Mouse (Mus musculus): ENCODE results near the gene Clstn3.

The Clstn3 gene

GRCm38 (mm10) chr6:124465729-124466128 lies 1.1 kb upstream of the Clstn3 start:
- in situ Hi-C loops (cut with MboI; ENCODE audit: low pct_unique_long_range_greater_than_20kb in 1 of 2, low sequenced_read_pairs in 2 of 2, unreplicated experiment in 1 of 2) = no loop called here

GRCm38 (mm10) chr6:124465299-124465698 lies 705 bp upstream of the Clstn3 start:
- in situ Hi-C loops (cut with MboI; ENCODE audit: low pct_unique_long_range_greater_than_20kb in 1 of 2, low sequenced_read_pairs in 2 of 2, unreplicated experiment in 1 of 2) = no loop called here

GRCm38 (mm10) chr6:124463881-124464291 lies 708 bp downstream of the Clstn3 start:
- in situ Hi-C loops (cut with MboI; ENCODE audit: low pct_unique_long_range_greater_than_20kb in 1 of 2, low sequenced_read_pairs in 2 of 2, unreplicated experiment in 1 of 2) = no loop called here

- in situ Hi-C loops (cut with MboI; ENCODE audit: low pct_unique_long_range_greater_than_20kb in 1 of 2, low sequenced_read_pairs in 2 of 2, unreplicated experiment in 1 of 2) = no loop called here
Measured at GRCm38 (mm10) chr6:124459388-124459787, 5.2 kb downstream of the Clstn3 start.

- in situ Hi-C loops (cut with MboI; ENCODE audit: low pct_unique_long_range_greater_than_20kb in 1 of 2, low sequenced_read_pairs in 2 of 2, unreplicated experiment in 1 of 2) = no loop called here
Measured at GRCm38 (mm10) chr6:124458505-124458904, 6.1 kb downstream of the Clstn3 start.

- in situ Hi-C loops (cut with MboI; ENCODE audit: low pct_unique_long_range_greater_than_20kb in 1 of 2, low sequenced_read_pairs in 2 of 2, unreplicated experiment in 1 of 2) = no loop called here
Measured at GRCm38 (mm10) chr6:124457827-124458226, 6.8 kb downstream of the Clstn3 start.

- in situ Hi-C loops (cut with MboI; ENCODE audit: low pct_unique_long_range_greater_than_20kb in 1 of 2, low sequenced_read_pairs in 2 of 2, unreplicated experiment in 1 of 2) = no loop called here
Measured at GRCm38 (mm10) chr6:124456243-124456642, 8.4 kb downstream of the Clstn3 start.

- in situ Hi-C loops (cut with MboI; ENCODE audit: low pct_unique_long_range_greater_than_20kb in 1 of 2, low sequenced_read_pairs in 2 of 2, unreplicated experiment in 1 of 2) = no loop called here
Measured at GRCm38 (mm10) chr6:124453756-124454155, 10.8 kb downstream of the Clstn3 start.

- in situ Hi-C loops (cut with MboI; ENCODE audit: low pct_unique_long_range_greater_than_20kb in 1 of 2, low sequenced_read_pairs in 2 of 2, unreplicated experiment in 1 of 2) = no loop called here
Measured at GRCm38 (mm10) chr6:124451995-124452394, 12.6 kb downstream of the Clstn3 start.

GRCm38 (mm10) chr6:124449668-124450383 lies 14.8 kb downstream of the Clstn3 start:
- in situ Hi-C loops (cut with MboI; ENCODE audit: low pct_unique_long_range_greater_than_20kb in 1 of 2, low sequenced_read_pairs in 2 of 2, unreplicated experiment in 1 of 2) = no loop called here

- in situ Hi-C loops (cut with MboI; ENCODE audit: low pct_unique_long_range_greater_than_20kb in 1 of 2, low sequenced_read_pairs in 2 of 2, unreplicated experiment in 1 of 2) = no loop called here
Measured at GRCm38 (mm10) chr6:124448959-124449667, 15.5 kb downstream of the Clstn3 start.

GRCm38 (mm10) chr6:124448186-124448852 lies 16.3 kb downstream of the Clstn3 start:
- in situ Hi-C loops (cut with MboI; ENCODE audit: low pct_unique_long_range_greater_than_20kb in 1 of 2, low sequenced_read_pairs in 2 of 2, unreplicated experiment in 1 of 2) = no loop called here

GRCm38 (mm10) chr6:124447356-124447755 lies 17.2 kb downstream of the Clstn3 start:
- in situ Hi-C loops (cut with MboI; ENCODE audit: low pct_unique_long_range_greater_than_20kb in 1 of 2, low sequenced_read_pairs in 2 of 2, unreplicated experiment in 1 of 2) = no loop called here

- in situ Hi-C loops (cut with MboI; ENCODE audit: low pct_unique_long_range_greater_than_20kb in 1 of 2, low sequenced_read_pairs in 2 of 2, unreplicated experiment in 1 of 2) = no loop called here
Measured at GRCm38 (mm10) chr6:124446459-124446858, 18.1 kb downstream of the Clstn3 start.

- in situ Hi-C loops (cut with MboI; ENCODE audit: low pct_unique_long_range_greater_than_20kb in 1 of 2, low sequenced_read_pairs in 2 of 2, unreplicated experiment in 1 of 2) = no loop called here
Measured at GRCm38 (mm10) chr6:124446024-124446423, 18.6 kb downstream of the Clstn3 start.

GRCm38 (mm10) chr6:124443338-124443737 lies 21.3 kb downstream of the Clstn3 start:
- in situ Hi-C loops (cut with MboI; ENCODE audit: low pct_unique_long_range_greater_than_20kb in 1 of 2, low sequenced_read_pairs in 2 of 2, unreplicated experiment in 1 of 2) = no loop called here

GRCm38 (mm10) chr6:124436245-124436644 lies 28.3 kb downstream of the Clstn3 start:
- in situ Hi-C loops (cut with MboI; ENCODE audit: low pct_unique_long_range_greater_than_20kb in 1 of 2, low sequenced_read_pairs in 2 of 2, unreplicated experiment in 1 of 2) = no loop called here

- in situ Hi-C loops (cut with MboI; ENCODE audit: low pct_unique_long_range_greater_than_20kb in 1 of 2, low sequenced_read_pairs in 2 of 2, unreplicated experiment in 1 of 2) = no loop called here
Measured at GRCm38 (mm10) chr6:124435173-124435572, 29.4 kb downstream of the Clstn3 start.

GRCm38 (mm10) chr6:124433688-124434324 lies 30.8 kb downstream of the Clstn3 start:
- in situ Hi-C loops (cut with MboI; ENCODE audit: low pct_unique_long_range_greater_than_20kb in 1 of 2, low sequenced_read_pairs in 2 of 2, unreplicated experiment in 1 of 2) = no loop called here

Measured in mouse embryonic stem cell (cell line).